Mouse (Mus musculus) CD4-positive, CD25-positive, alpha-beta regulatory T cell, adult 9 weeks (primary cell): ENCODE data around the gene Aqp2. TPM values are rescaled to one million over a fixed set of nuclear protein-coding genes. Genes with fewer than 3 reads are reported as not detected.

Source experiments
- polyA plus RNA-seq: library from polyadenylated mRNA; unstranded; fragments of 100-300 nt; shearing (Covaris generic); gene quantifications from one replicate; pipeline ENCODE4 v1.2.1, GENCODE M21; 2017

Gene Aqp2
- polyA plus RNA-seq: not detected

GRCm38 (mm10) chr15:99578802-99579485, at the start of gene Aqp2:
Gene Aqp2, plus strand, starts transcription at chr15:99579055.

DNA sequence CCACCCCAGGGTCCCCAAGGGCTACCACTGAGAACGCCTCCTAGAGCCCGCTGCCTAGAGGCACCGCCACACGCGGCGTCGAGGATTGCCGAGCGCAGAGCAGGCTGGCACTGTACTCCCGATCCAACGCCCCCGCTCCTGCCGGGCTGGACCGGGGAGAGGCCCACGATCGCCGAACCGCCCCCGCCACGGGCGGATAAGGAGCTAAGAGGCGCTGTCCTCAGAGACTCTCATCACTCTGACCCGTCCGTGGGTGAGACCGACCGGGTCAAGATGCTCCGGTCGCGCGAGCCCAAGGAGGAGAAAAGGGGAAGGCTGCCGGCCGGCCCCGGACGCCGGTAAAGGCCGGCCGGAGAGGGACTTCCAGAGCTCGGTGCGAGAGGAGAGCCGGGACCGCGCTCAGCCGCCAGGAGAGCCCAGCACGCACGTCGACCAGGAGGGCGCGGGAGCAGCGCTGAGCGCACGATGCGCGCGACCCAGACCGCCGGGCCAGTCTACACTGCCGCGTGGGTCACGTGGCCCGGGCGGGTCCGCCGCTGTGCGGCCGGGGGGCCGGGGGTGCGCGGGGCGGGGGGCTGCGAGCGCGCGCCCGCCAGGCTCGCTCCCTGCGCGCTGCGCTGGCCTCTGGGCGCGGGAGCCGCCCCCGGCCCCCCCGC, 11.7 kb downstream of the Aqp2 start, which contains the start of gene Aqp5:
Aqp5 (plus strand) TSS at position 354 of the 656 bp plus-strand sequence.

GRCm38 (mm10) chr15:99600986-99601822, 22.3 kb downstream of the Aqp2 start, which contains the start of gene Aqp6:
Gene Aqp6, plus strand, starts transcription at chr15:99601400.

Other genes with a start within 250 kb of the Aqp2 start
- gene Fmnl3, start 208.6 kb upstream of the Aqp2 start, polyA plus RNA-seq: 22.3 TPM
- 203 TPM for gene Tmbim6, start 186.2 kb upstream of the Aqp2 start, polyA plus RNA-seq
- 17.8 TPM for gene Nckap5l, start 121.3 kb upstream of the Aqp2 start, polyA plus RNA-seq
- 35.6 TPM for gene Bcdin3d, start 104.3 kb upstream of the Aqp2 start, polyA plus RNA-seq
- gene Faim2, start 50.9 kb upstream of the Aqp2 start, polyA plus RNA-seq: 0.16 TPM
- not detected for gene Aqp5, start 11.7 kb downstream of the Aqp2 start, polyA plus RNA-seq
- not detected for gene Aqp6, start 22.3 kb downstream of the Aqp2 start, polyA plus RNA-seq
- 22.3 TPM for gene Racgap1, start 72.6 kb downstream of the Aqp2 start, polyA plus RNA-seq
- gene Asic1, start 91.3 kb downstream of the Aqp2 start, polyA plus RNA-seq: 0.10 TPM
- 12.0 TPM for gene Smarcd1, start 123.1 kb downstream of the Aqp2 start, polyA plus RNA-seq
- not detected for gene Gm17349, start 126.4 kb downstream of the Aqp2 start, polyA plus RNA-seq
- 0.16 TPM for gene Gpd1, start 138.5 kb downstream of the Aqp2 start, polyA plus RNA-seq
- gene Cox14, start 146.6 kb downstream of the Aqp2 start, polyA plus RNA-seq: 197 TPM
- 68.0 TPM for gene Cers5, start 193.8 kb downstream of the Aqp2 start, polyA plus RNA-seq